Mouse (Mus musculus): ENCODE data around the gene Nwd2.

The Nwd2 gene

GRCm38 (mm10) chr5:63649070-63649532 lies at the start of gene Nwd2:
TSS of gene Nwd2 (plus strand) at chr5:63649102.
- DNase-seq (ENCODE audit: low spot score in 2 of 2) = no peak

- DNase-seq (ENCODE audit: low spot score in 2 of 2) = no peak
These were observed 41.5 kb upstream of the Nwd2 start for GRCm38 (mm10) chr5:63607447-63607846.

GRCm38 (mm10) chr5:63616792-63617668 lies 31.9 kb upstream of the Nwd2 start:
- no peak for DNase-seq (ENCODE audit: low spot score in 2 of 2)

GRCm38 (mm10) chr5:63624123-63624522 lies 24.8 kb upstream of the Nwd2 start:
- DNase-seq (ENCODE audit: low spot score in 2 of 2) = no peak

GRCm38 (mm10) chr5:63627832-63628530 lies 20.9 kb upstream of the Nwd2 start:
- no peak for DNase-seq (ENCODE audit: low spot score in 2 of 2)

GRCm38 (mm10) chr5:63628531-63628871 lies 20.4 kb upstream of the Nwd2 start:
- no peak for DNase-seq (ENCODE audit: low spot score in 2 of 2)

GRCm38 (mm10) chr5:63634636-63635035 lies 14.3 kb upstream of the Nwd2 start:
- no peak for DNase-seq (ENCODE audit: low spot score in 2 of 2)

- no peak for DNase-seq (ENCODE audit: low spot score in 2 of 2)
These were observed 715 bp upstream of the Nwd2 start for GRCm38 (mm10) chr5:63648187-63648586.

GRCm38 (mm10) chr5:63649533-63650464 lies 897 bp downstream of the Nwd2 start:
- DNase-seq (ENCODE audit: low spot score in 2 of 2) = no peak

- DNase-seq (ENCODE audit: low spot score in 2 of 2) = no peak
These were observed 2.9 kb downstream of the Nwd2 start for GRCm38 (mm10) chr5:63651813-63652212.

- DNase-seq (ENCODE audit: low spot score in 2 of 2) = no peak
These were observed 3.8 kb downstream of the Nwd2 start for GRCm38 (mm10) chr5:63652705-63653104.

GRCm38 (mm10) chr5:63666884-63667283 lies 18.0 kb downstream of the Nwd2 start:
- no peak for DNase-seq (ENCODE audit: low spot score in 2 of 2)

GRCm38 (mm10) chr5:63675934-63676333 lies 27.0 kb downstream of the Nwd2 start:
- no peak for DNase-seq (ENCODE audit: low spot score in 2 of 2)

GRCm38 (mm10) chr5:63689084-63689483 lies 40.2 kb downstream of the Nwd2 start:
- no peak for DNase-seq (ENCODE audit: low spot score in 2 of 2)

- no peak for DNase-seq (ENCODE audit: low spot score in 2 of 2)
These were observed 47.9 kb downstream of the Nwd2 start for GRCm38 (mm10) chr5:63696784-63697183.

- no peak for DNase-seq (ENCODE audit: low spot score in 2 of 2)
These were observed 48.3 kb downstream of the Nwd2 start for GRCm38 (mm10) chr5:63697196-63697595.

- DNase-seq (ENCODE audit: low spot score in 2 of 2) = no peak
These were observed 80.1 kb downstream of the Nwd2 start for GRCm38 (mm10) chr5:63728955-63729354.

GRCm38 (mm10) chr5:63735521-63735920 lies 86.6 kb downstream of the Nwd2 start:
- DNase-seq (ENCODE audit: low spot score in 2 of 2) = no peak

- DNase-seq (ENCODE audit: low spot score in 2 of 2) = no peak
These were observed 94.5 kb downstream of the Nwd2 start for GRCm38 (mm10) chr5:63743426-63743825.

GRCm38 (mm10) chr5:63748299-63748698 lies 99.4 kb downstream of the Nwd2 start:
- no peak for DNase-seq (ENCODE audit: low spot score in 2 of 2)

- no peak for DNase-seq (ENCODE audit: low spot score in 2 of 2)
These were observed 99.9 kb downstream of the Nwd2 start for GRCm38 (mm10) chr5:63748759-63749158.

All from thymus, postnatal 10 days (tissue).